Mouse (Mus musculus) kidney, adult 18-20 months (tissue): ENCODE measurements around the gene Ccdc187.
A peak's percentile ranks its signal among the peaks of the same experiment; 100 is the strongest.

Source experiments
- DNase-seq: peaks from one replicate; pipeline ENCODE4 v3.0.0; 2021

Gene Ccdc187

DNA sequence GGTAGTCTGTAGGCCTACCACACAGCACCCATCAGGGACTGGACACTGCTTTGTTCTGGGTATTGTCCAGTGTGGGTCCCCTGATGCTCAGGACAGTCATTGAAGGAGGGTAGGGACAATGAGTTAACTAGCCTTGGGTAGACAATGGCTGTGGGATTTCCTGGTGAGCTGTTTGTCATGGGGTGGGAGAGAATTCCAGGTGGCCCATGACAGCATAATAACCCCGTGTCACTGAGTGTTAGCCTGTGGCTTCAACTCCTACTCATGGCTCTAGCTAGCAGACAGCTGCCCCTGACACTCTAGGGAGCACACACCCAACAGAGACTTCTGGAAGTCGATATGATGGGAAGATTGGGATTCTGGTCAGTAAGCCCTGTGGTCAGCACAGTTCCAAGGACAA lies at the start of gene Ccdc187:
TSS of gene Ccdc187 (minus strand) at position 101 of the 400 bp plus-strand sequence.
- DNase-seq = no peak

DNA sequence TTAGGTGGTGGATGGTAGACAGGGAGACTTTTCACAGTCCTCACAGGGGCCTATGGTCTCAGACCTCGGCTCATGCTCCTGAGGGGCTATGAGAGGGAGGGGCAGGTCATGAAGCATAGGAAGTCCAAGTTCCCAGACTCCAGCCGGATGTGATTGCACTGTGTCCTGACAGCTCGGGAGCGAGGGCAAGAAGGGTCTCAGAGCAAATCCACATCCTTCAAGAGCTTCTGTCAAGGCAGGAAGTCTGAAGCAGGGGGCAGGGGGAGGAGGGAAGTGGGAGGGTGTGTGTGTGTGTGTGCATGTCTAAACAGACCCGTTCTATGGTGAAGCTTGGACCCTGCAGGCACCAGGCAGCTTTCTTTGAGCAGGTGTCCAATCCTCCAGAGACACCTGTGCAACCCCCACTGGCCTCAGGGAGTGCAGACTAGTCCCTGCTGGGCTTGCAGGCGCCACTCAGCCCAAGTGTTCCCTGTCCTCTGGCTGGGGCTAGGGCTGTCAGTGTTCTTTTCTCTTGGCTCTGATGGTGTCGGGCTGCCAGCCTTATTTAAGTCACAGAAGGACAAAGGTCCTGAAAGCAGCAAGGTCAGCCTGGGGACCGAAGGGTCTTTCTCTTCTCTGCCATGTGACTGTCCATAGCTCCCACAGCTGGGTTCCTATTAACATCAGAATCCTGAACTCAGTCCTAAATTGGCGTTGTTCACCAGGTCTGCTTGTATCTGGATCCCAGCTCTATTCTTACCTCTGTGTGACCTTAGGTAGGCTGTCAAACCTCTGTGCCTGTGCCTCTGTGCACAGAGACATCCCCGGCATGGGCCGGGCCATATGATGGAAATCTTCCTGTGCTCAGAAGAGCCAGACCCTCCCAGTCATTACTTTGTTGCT lies 48.5 kb upstream of the Ccdc187 start:
- peak; percentile 38 for DNase-seq

GRCm38 (mm10) chr2:26342044-26342443 lies 47.7 kb upstream of the Ccdc187 start:
- DNase-seq = peak; percentile 46

- no peak for DNase-seq
Measured at GRCm38 (mm10) chr2:26341510-26341981, 47.2 kb upstream of the Ccdc187 start.

DNA sequence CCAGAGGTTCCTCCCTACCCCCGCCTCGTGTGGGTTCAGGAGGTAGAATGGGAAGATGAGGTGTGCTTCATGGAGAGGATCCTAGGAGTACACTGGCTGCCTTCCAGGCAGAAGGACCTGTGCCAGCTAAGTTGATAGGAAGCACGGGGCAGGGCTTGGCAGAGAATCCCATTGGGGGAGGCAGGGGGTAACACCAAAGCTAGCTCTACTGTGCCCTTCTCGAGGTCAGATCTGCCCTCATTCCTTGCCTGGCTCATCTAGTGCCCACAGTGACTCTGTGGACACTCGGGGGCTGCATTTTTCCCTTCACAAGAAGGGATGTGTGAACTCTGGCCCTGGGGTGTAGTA lies 44.8 kb upstream of the Ccdc187 start:
- DNase-seq = peak; percentile 42

GRCm38 (mm10) chr2:26338302-26339203 lies 44.2 kb upstream of the Ccdc187 start:
- DNase-seq = no peak

DNA sequence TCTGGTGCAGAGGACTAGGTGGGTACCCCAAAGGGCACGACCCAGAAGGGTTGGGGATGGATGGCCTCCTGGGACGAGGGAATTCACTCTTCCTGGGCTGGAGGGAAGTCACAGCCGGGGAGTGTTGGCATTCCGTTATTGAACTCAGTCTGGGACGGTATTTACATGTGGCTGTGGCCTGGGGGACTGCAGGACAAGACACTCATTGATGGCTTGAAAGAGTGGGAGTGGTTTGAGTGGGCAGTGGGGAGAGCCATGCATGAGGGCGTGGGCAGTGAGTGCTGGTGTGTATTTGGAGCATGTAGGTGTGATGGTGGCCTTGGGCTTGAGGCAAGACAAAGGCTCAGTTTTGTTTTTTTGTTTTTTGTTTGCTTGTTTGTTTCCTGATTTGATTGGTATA lies 36.3 kb upstream of the Ccdc187 start:
- DNase-seq = no peak

- DNase-seq = no peak
Measured at GRCm38 (mm10) chr2:26330056-26330468, 35.7 kb upstream of the Ccdc187 start.

- DNase-seq = no peak
Measured at GRCm38 (mm10) chr2:26329402-26329801, 35.0 kb upstream of the Ccdc187 start.

DNA sequence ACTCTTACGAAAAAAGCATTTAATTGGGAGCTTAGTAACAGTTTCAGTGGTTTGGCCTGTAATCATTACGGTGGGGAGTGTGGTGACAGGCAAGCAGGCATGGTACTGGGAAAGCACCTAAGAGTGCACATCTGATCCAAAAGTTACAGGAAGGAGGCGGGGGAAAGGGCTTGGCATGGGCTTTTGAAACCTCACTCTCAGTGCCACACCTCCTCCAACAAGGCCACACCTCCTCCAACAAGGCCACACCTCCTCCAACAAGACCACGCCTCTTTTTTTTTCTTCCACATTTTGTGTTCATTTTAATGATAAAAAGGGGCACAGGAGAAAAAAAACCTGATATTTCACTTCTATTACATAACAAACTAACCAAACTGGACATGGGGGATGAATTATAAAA lies 33.5 kb upstream of the Ccdc187 start:
- DNase-seq = no peak

DNA sequence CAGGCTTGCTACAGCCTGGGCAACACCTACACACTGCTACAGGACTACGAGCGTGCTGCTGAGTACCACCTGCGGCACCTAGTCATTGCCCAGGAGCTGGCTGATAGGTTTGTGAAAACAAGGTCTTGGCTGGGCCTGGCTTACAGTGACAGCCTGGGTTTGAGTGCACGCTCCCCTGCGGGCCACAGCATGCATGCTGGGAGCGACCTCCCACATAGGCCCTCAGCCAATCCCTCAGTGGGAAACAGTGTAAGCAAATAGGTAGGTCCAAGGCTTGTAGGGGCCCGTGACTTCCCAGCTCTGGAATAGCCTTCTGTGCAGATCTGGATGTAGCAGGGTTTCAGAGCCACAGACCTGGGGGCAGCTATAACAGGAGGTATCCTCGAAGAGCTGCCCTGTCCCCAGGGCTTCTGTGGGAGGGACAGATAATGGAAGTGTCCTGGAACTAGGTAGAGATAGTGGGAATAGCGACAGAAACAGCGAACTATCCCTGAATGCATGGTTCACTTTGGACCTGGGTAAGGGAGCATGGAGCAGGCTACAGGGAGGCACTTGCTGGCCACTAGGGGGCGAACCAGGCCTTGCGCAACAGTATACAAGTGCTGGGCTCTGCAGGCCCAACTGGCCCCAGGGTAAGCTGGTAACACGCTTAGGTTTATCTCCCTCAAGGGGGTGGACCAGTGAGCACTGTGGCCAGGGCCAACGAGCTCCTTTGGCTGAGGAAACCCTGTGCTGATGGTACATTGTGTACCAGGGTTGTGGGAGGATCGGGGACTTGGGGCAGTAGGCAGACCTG lies 31.2 kb upstream of the Ccdc187 start:
- peak; percentile 60 for DNase-seq

GRCm38 (mm10) chr2:26324917-26325316 lies 30.6 kb upstream of the Ccdc187 start:
- no peak for DNase-seq

DNA sequence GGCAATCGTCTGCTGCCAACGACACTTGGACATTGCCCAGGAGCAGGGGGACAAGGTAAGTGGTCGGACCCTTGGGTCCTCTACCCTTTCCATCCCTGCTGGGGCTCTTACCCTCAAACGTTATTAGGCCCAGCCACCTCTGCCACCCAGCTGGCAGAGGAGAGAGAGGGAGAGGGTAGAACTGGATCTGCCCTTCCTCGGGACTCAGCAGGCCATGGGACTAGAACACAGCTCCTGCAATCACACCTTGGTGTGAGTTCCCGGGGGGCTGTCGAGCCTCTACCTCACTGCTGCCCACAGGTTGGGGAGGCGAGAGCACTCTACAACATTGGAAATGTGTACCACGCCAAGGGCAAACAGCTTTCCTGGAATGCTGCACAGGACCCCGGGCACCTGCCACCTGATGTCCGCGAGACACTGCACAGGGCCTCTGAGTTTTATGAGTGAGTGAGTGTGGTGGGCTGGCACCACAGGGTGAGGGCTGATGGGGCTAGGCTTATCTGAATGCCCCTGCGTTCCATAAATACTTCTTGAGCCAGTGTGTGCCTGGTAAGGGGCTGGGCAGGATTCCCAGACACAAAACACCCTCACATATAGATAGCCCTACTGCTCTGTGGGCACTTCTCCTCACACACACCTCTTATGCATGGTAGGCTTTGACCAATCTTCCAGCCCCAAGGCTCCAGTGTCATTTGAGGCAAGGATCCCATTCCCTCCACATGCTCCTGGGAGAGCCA lies 29.4 kb upstream of the Ccdc187 start:
- DNase-seq = no peak

GRCm38 (mm10) chr2:26320245-26321185 lies 26.2 kb upstream of the Ccdc187 start:
- no peak for DNase-seq

- DNase-seq = no peak
Measured at GRCm38 (mm10) chr2:26319519-26320244, 25.3 kb upstream of the Ccdc187 start.

- DNase-seq = no peak
Measured at GRCm38 (mm10) chr2:26319109-26319508, 24.8 kb upstream of the Ccdc187 start.

GRCm38 (mm10) chr2:26317991-26318672 lies 23.8 kb upstream of the Ccdc187 start:
- no peak for DNase-seq

GRCm38 (mm10) chr2:26317371-26317770 lies 23.0 kb upstream of the Ccdc187 start:
- no peak for DNase-seq

DNA sequence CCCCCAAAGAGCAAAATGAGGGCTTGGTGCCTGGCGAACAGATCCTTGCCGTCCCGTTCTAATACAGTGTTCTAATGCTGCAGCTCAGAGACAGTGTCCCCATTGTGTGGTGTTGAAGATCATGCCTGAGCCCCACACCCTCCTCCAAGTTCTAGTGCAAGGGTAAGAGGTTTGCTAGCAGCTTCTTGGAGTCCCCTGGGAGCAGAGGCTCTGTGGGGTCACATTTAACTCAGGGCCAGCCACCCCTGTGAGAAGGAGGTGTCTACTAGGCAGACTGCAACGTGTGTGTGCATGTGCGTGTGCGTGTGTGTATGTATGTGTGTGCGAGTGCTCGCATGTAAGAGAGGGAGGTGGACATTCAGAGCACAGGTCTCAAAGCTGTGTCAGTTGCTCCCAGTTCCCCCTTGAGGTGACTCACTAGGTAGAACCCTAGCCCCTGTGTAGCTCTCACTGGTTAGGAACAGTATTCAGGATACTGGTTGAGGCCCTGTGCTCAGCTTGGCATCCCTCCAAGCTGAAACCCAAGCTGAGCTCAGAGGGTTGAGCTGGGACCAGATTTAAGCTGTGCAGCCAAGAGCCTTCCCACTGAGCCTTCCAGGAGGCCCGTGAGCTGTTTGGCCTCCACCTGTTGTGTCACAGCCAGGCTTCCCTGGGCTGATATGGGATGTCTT lies 22.4 kb upstream of the Ccdc187 start:
- DNase-seq = no peak
